Mouse (Mus musculus) limb, embryonic 13.5 days (tissue): Measurements from ENCODE around the gene Pyy. TPM values are rescaled to one million over a fixed set of nuclear protein-coding genes. Genes with fewer than 3 reads are reported as not detected.

ENCODE experiments used
- ATAC-seq: fragments of 200-750 bp; cut with Nextera tagmentation; 2 replicates; pipeline ENCODE4 v1.8.0; 2017; ENCODE audit warnings: low read depth, moderate number of reproducible peaks, moderate TSS enrichment; ENCODE audit not compliant: low FRiP score
- H3K27ac ChIP-seq: fragments of 300-500 bp; sonication (generic); 2 replicates; pipeline ENCODE4 v1.5.1; 2015; ENCODE audit warnings: inconsistent platforms, mild to moderate bottlenecking, moderate library complexity
- H3K27me3 ChIP-seq: fragments of 300-500 bp; sonication (generic); 2 replicates; pipeline ENCODE4 v1.6.1; 2015; ENCODE audit warnings: mild to moderate bottlenecking, inconsistent platforms
- H3K36me3 ChIP-seq: fragments of 300-500 bp; sonication (generic); 2 replicates; pipeline ENCODE4 v1.6.1; 2015; ENCODE audit warnings: inconsistent platforms, mild to moderate bottlenecking, moderate library complexity
- H3K4me1 ChIP-seq: fragments of 300-500 bp; sonication (generic); 2 replicates; pipeline ENCODE4 v1.6.1; 2015; ENCODE audit warnings: inconsistent platforms
- H3K4me2 ChIP-seq: fragments of 300-500 bp; sonication (generic); replicated peaks from 2 replicates; pipeline ENCODE4 v1.6.1; 2015; ENCODE audit warnings: inconsistent platforms, mild to moderate bottlenecking, moderate library complexity
- H3K4me3 ChIP-seq: fragments of 300-500 bp; sonication (generic); 2 replicates; pipeline ENCODE4 v1.5.1; 2015; ENCODE audit warnings: moderate library complexity, mild to moderate bottlenecking, inconsistent platforms
- H3K9ac ChIP-seq: fragments of 300-500 bp; sonication (generic); 2 replicates; pipeline ENCODE4 v1.6.1; 2015; ENCODE audit warnings: mild to moderate bottlenecking, inconsistent platforms
- H3K9me3 ChIP-seq: fragments of 300-500 bp; sonication (generic); 2 replicates; pipeline ENCODE4 v1.6.1; 2016; ENCODE audit warnings: inconsistent platforms
- WGBS: fragments of 180-500 bp; shearing (Covaris S2); methylation state at CpG from one replicate; pipeline ENCODE4 v1.1.7; 2015; 5-methylcytosine and 5-hydroxymethylcytosine counted together
- polyA plus RNA-seq: library from polyadenylated mRNA; unstranded; fragments of >200 nt; fragmentation: Nextera tagmentation; extraction: Ambion mirVana; gene quantifications from 2 replicates; pipeline ENCODE4 v1.2.1, GENCODE M21; 2015

Pyy gene
- polyA plus RNA-seq, 1 experiment from 2014 or later, result not detected

- no peaks in the 10 kb centered on the region for H3K9me3 ChIP-seq
- no peak overlapping the region for H3K27ac ChIP-seq
- 36% methylated on average over 2 of the region's 2 CpGs for WGBS
- peaks cover 11% of the 10 kb centered on the region; the same call in 1 of the 2 replicates for H3K27me3 ChIP-seq
- no peak overlapping the region for H3K4me2 ChIP-seq
- H3K36me3 ChIP-seq, result peaks cover 3% of the 10 kb centered on the region
- no peak overlapping the region for H3K4me3 ChIP-seq
- H3K4me1 ChIP-seq, result peaks cover 15% of the 10 kb centered on the region
- ATAC-seq, result no peak
- no peak overlapping the region for H3K9ac ChIP-seq
Measured at GRCm38 (mm10) chr11:102068969-102069368, 38.7 kb downstream of the Pyy start.

GRCm38 (mm10) chr11:102063076-102063475, 44.6 kb downstream of the Pyy start:
- Histone ChIP-seq H3K27me3 (peaks cover 17% of the 10 kb centered on the region), H3K4me1 (peaks cover 9% of the 10 kb centered on the region), H3K36me3 (peaks cover 35% of the 10 kb centered on the region), H3K9me3 (no peaks in the 10 kb centered on the region), H3K9ac (no peak overlapping the region), H3K4me2 (no peak overlapping the region), H3K27ac (no peak overlapping the region), H3K4me3 (no peak overlapping the region)
- 58% methylated on average over 13 of the region's 13 CpGs for WGBS
- no peak for ATAC-seq

GRCm38 (mm10) chr11:102061941-102062473, 45.6 kb downstream of the Pyy start:
- Histone ChIP-seq H3K9me3 (no peaks in the 10 kb centered on the region), H3K9ac (no peak overlapping the region), H3K27me3 (peaks cover 17% of the 10 kb centered on the region), H3K4me2 (no peak overlapping the region), H3K27ac (no peak overlapping the region), H3K4me3 (no peak overlapping the region), H3K4me1 (peaks cover 4% of the 10 kb centered on the region; the same call in 1 of the 2 replicates), H3K36me3 (peaks cover 39% of the 10 kb centered on the region)
- 24% methylated on average over 16 of the region's 16 CpGs for WGBS
- ATAC-seq, result no peak

- Histone ChIP-seq H3K36me3 (peaks cover 39% of the 10 kb centered on the region), H3K9ac (peak overlapping the region; percentile 62), H3K27me3 (peaks cover 17% of the 10 kb centered on the region), H3K4me1 (peaks cover 4% of the 10 kb centered on the region; the same call in 1 of the 2 replicates), H3K4me3 (peak overlapping the region; percentile 42), H3K4me2 (peak overlapping the region; percentile 84), H3K27ac (no peak overlapping the region), H3K9me3 (no peaks in the 10 kb centered on the region)
- 3% methylated on average over 23 of the region's 23 CpGs for WGBS
- peak; percentile 46; the same call in 1 of the 2 replicates for ATAC-seq
Measured at GRCm38 (mm10) chr11:102061236-102061940, 46.2 kb downstream of the Pyy start.

Other genes with a start within 250 kb of the Pyy start
- gene Meox1, start 213.5 kb downstream of the Pyy start, polyA plus RNA-seq, result 17.1 and 20.8 TPM in 2 replicates
- gene Sost, start 140.8 kb downstream of the Pyy start, polyA plus RNA-seq, result 0.38 TPM in 2 replicates
- gene Cfap97d1, start 123.6 kb downstream of the Pyy start, polyA plus RNA-seq, result not detected in 2 replicates
- 18.6 and 19.4 TPM in 2 replicates for gene Dusp3, start 120.8 kb downstream of the Pyy start, polyA plus RNA-seq
- gene Mpp3, start 79.4 kb downstream of the Pyy start, polyA plus RNA-seq, result 10.0 and 10.2 TPM in 2 replicates
- 0.49 and 0.78 TPM in 2 replicates for gene Cd300lg, start 66.3 kb downstream of the Pyy start, polyA plus RNA-seq
- gene Mpp2, start 19.3 kb downstream of the Pyy start, polyA plus RNA-seq, result 13.4 and 13.5 TPM in 2 replicates
- gene Ppy, start 6.5 kb downstream of the Pyy start, polyA plus RNA-seq, result not detected in 2 replicates
- 0.14 TPM in 1 of 2 replicates, not detected in the other for gene Nags, start 37.7 kb upstream of the Pyy start, polyA plus RNA-seq
- 44.7 and 46.1 TPM in 2 replicates for gene Tmem101, start 48.6 kb upstream of the Pyy start, polyA plus RNA-seq
- 134 and 145 TPM in 2 replicates for gene Lsm12, start 77.5 kb upstream of the Pyy start, polyA plus RNA-seq
- gene G6pc3, start 81.8 kb upstream of the Pyy start, polyA plus RNA-seq, result 35.6 and 36.1 TPM in 2 replicates
- 61.9 and 68.6 TPM in 2 replicates for gene Hdac5, start 122.3 kb upstream of the Pyy start, polyA plus RNA-seq
- 15.8 and 16.1 TPM in 2 replicates for gene BC030867, start 141.1 kb upstream of the Pyy start, polyA plus RNA-seq
- 0.22 TPM in 2 replicates for gene Asb16, start 160.9 kb upstream of the Pyy start, polyA plus RNA-seq
- 52.8 and 57.3 TPM in 2 replicates for gene Tmub2, start 177.1 kb upstream of the Pyy start, polyA plus RNA-seq
- gene Atxn7l3, start 188.8 kb upstream of the Pyy start, polyA plus RNA-seq, result 20.7 and 21.4 TPM in 2 replicates
- 83.9 and 85.9 TPM in 2 replicates for gene Ubtf, start 211.9 kb upstream of the Pyy start, polyA plus RNA-seq